Mouse (Mus musculus) WW6 (cell line): ENCODE data around the gene Sult1a1.
"Not testable (repeated sequence)": the region's sequence is repeated elsewhere in the genome, so short reads cannot be mapped to it uniquely, and the experiment has no call there.

ENCODE experiments used
- DNase-seq: peaks from one replicate; pipeline ENCODE4 v3.0.0-alpha.2; 2013; ENCODE audit warnings: low read depth, low spot score

The Sult1a1 gene

GRCm38 (mm10) chr7:126663646-126664045 is 12.6 kb downstream of the Sult1a1 start:
- DNase-seq: no peak

GRCm38 (mm10) chr7:126659771-126660170 is 16.5 kb downstream of the Sult1a1 start:
- DNase-seq: no peak

GRCm38 (mm10) chr7:126657522-126657921 is 18.7 kb downstream of the Sult1a1 start:
- DNase-seq: no peak

GRCm38 (mm10) chr7:126655695-126656094 is 20.5 kb downstream of the Sult1a1 start:
- no peak for DNase-seq

GRCm38 (mm10) chr7:126653991-126654390 is 22.2 kb downstream of the Sult1a1 start:
- DNase-seq: no peak

GRCm38 (mm10) chr7:126650852-126651251 is 25.4 kb downstream of the Sult1a1 start:
- DNase-seq: no peak

GRCm38 (mm10) chr7:126649231-126650051 is 26.8 kb downstream of the Sult1a1 start, which contains the start of gene Sgf29:
Sgf29 (plus strand) TSS chr7:126649309.
- DNase-seq: peak; percentile 74

GRCm38 (mm10) chr7:126648486-126648885 is 27.7 kb downstream of the Sult1a1 start:
- no peak for DNase-seq

- no peak for DNase-seq
Measured at GRCm38 (mm10) chr7:126645708-126646107, 30.5 kb downstream of the Sult1a1 start.

- no peak for DNase-seq
Measured at GRCm38 (mm10) chr7:126644914-126645313, 31.3 kb downstream of the Sult1a1 start.

- no peak for DNase-seq
Measured at GRCm38 (mm10) chr7:126644345-126644744, 31.9 kb downstream of the Sult1a1 start.

- DNase-seq: not testable (repeated sequence)
Measured at GRCm38 (mm10) chr7:126643244-126643617, 33.0 kb downstream of the Sult1a1 start.

- no peak for DNase-seq
Measured at GRCm38 (mm10) chr7:126642545-126643243, 33.5 kb downstream of the Sult1a1 start.

- DNase-seq: no peak
Measured at GRCm38 (mm10) chr7:126636733-126637520, 39.3 kb downstream of the Sult1a1 start.

GRCm38 (mm10) chr7:126635375-126635774 is 40.9 kb downstream of the Sult1a1 start:
- DNase-seq: no peak

GRCm38 (mm10) chr7:126632478-126632877 is 43.8 kb downstream of the Sult1a1 start:
- DNase-seq: no peak

GRCm38 (mm10) chr7:126630824-126631518 is 45.3 kb downstream of the Sult1a1 start, which contains the start of gene Nupr1:
Nupr1 (minus strand) TSS chr7:126630861.
- no peak for DNase-seq

GRCm38 (mm10) chr7:126629915-126630314 is 46.3 kb downstream of the Sult1a1 start:
- DNase-seq: no peak

- DNase-seq: no peak
Measured at GRCm38 (mm10) chr7:126628111-126628510, 48.1 kb downstream of the Sult1a1 start.

- DNase-seq: no peak
Measured at GRCm38 (mm10) chr7:126625807-126626600, 50.2 kb downstream of the Sult1a1 start.
